Mouse (Mus musculus): ENCODE data around the gene Gm4787. TPM values are rescaled to one million over a fixed set of nuclear protein-coding genes. Genes with fewer than 3 reads are reported as not detected.

Gene Gm4787
- polyA plus RNA-seq, 1 experiment from 2014 or later = 0.21 TPM

- Histone ChIP-seq H3K4me3 (ENCODE audit: low read length) (peak overlapping the region; percentile 73), H3K9me3 (ENCODE audit: control insufficient read depth, low read length) (no peaks in the 10 kb centered on the region), H3K27me3 (replicated peaks; ENCODE audit: control insufficient read depth, insufficient read depth, low read length) (0 out of 2 replicates have a peak, but pooled peaks cover 2% of the 10 kb centered on the region), H3K27ac (ENCODE audit: low read depth, low read length) (peak overlapping the region; percentile 72), H3K36me3 (ENCODE audit: control insufficient read depth, insufficient read depth, low read length) (no peaks in the 10 kb centered on the region), H3K4me1 (ENCODE audit: control insufficient read depth, insufficient read depth, low read depth, low read length) (peaks cover 15% of the 10 kb centered on the region), H3K9ac (ENCODE audit: low read depth, low read length) (peak overlapping the region; percentile 58), H3K4me2 (ENCODE audit: low read length) (peak overlapping the region; percentile 84)
- no peak for ATAC-seq
- 43% methylated on average over 5 of the region's 5 CpGs for WGBS
These were observed 48.1 kb downstream of the Gm4787 start for GRCm38 (mm10) chr12:81331046-81331638.

Other genes with a start within 250 kb of the Gm4787 start
- 11.2 and 11.7 TPM in 2 replicates for gene Slc8a3, start 46.3 kb downstream of the Gm4787 start, polyA plus RNA-seq (2015; fragmentation: Nextera tagmentation; extraction: Ambion mirVana)
- 0.32 and 0.46 TPM in 2 replicates for gene Adam4, start 42.5 kb upstream of the Gm4787 start, polyA plus RNA-seq (2015; fragmentation: Nextera tagmentation; extraction: Ambion mirVana)
- gene Cox16, start 105.7 kb upstream of the Gm4787 start, polyA plus RNA-seq (2015; fragmentation: Nextera tagmentation; extraction: Ambion mirVana) = 104 and 113 TPM in 2 replicates
- 42.5 and 44.7 TPM in 2 replicates for gene Gm20498, start 153.4 kb upstream of the Gm4787 start, polyA plus RNA-seq (2015; fragmentation: Nextera tagmentation; extraction: Ambion mirVana)
- gene Synj2bp, start 153.4 kb upstream of the Gm4787 start, polyA plus RNA-seq (2015; fragmentation: Nextera tagmentation; extraction: Ambion mirVana) = 30.3 and 35.3 TPM in 2 replicates
- gene Adam21, start 189.0 kb upstream of the Gm4787 start, polyA plus RNA-seq (2015; fragmentation: Nextera tagmentation; extraction: Ambion mirVana) = 0.88 and 0.95 TPM in 2 replicates
- 38.1 and 40.2 TPM in 2 replicates for gene Med6, start 215.5 kb upstream of the Gm4787 start, polyA plus RNA-seq (2015; fragmentation: Nextera tagmentation; extraction: Ambion mirVana)

Measured in hindbrain, embryonic 16.5 days (tissue).